Comparison of ENCODE assay signal across 8 mouse cellular contexts in genomic region chr4:95318561-95318960, GRCm38 (mm10).
A peak's percentile ranks its signal among the peaks of the same experiment; 100 is the strongest.
DNase-seq lines count a peak whose midpoint lies in the region; ATAC-seq lines count a peak whose summit lies in the region.

No protein-coding gene starts in this region.

- no peaks in the 10 kb centered on the region for H3K36me3 ChIP-seq in embryonic facial prominence, embryonic 15.5 days

- intact Hi-C loops in heart, postnatal 14 days (cut with DNase I), result no loop called here

- peak; percentile 5; the same call in 1 of the 2 replicates for ATAC-seq in embryonic facial prominence, embryonic 15.5 days (ENCODE audit: insufficient number of reproducible peaks, low FRiP score, low TSS enrichment, low read depth)

- H3K27ac ChIP-seq in embryonic facial prominence, embryonic 15.5 days (replicated peaks), result peak overlapping the region; percentile 75

- H3K9ac ChIP-seq in embryonic facial prominence, embryonic 15.5 days, result no peak overlapping the region

- no peaks in the 10 kb centered on the region for H3K9me3 ChIP-seq in embryonic facial prominence, embryonic 15.5 days (replicated peaks)

- H3K27me3 ChIP-seq in embryonic facial prominence, embryonic 15.5 days, result no peaks in the 10 kb centered on the region

- WGBS in embryonic facial prominence, embryonic 15.5 days, result 20% methylated on average over 1 of the region's 1 CpGs

- H3K4me2 ChIP-seq in embryonic facial prominence, embryonic 15.5 days (replicated peaks), result peak overlapping the region; percentile 24; the same call in 1 of the 2 replicates

- H3K4me1 ChIP-seq in embryonic facial prominence, embryonic 15.5 days, result peaks cover 25% of the 10 kb centered on the region

- H3K4me3 ChIP-seq in embryonic facial prominence, embryonic 15.5 days (replicated peaks), result no peak overlapping the region

- DNase-seq in cerebellum, postnatal 10 days, result peak; percentile 2 to 5
- no peak for DNase-seq in cerebellum, adult 11-12 months
- peak; percentile 11 for DNase-seq in ES-CJ7 (ENCODE audit: low read depth, low spot score)
- DNase-seq in heart, postnatal 14 days, result peak; percentile 6 to 23
- no peak for DNase-seq in B cell, adult 2 months
- DNase-seq in layer of hippocampus, postnatal 14 days (ENCODE audit: low spot score in 2 of 2), result no peak
- no peak for DNase-seq in layer of hippocampus, postnatal 25 days (ENCODE audit: extremely low spot score in 1 of 2, low spot score in 1 of 2)

Comparison
In these comparisons a context has a peak if more than half of its experiments do, and no peak if none do; other contexts are left out.
1. DNase-seq: peak in cerebellum, postnatal 10 days (2 of 2), ES-CJ7 (single experiment) and heart, postnatal 14 days (2 of 2); none in cerebellum, adult 11-12 months (single experiment), B cell, adult 2 months (0 of 2), layer of hippocampus, postnatal 14 days (0 of 2) and layer of hippocampus, postnatal 25 days (0 of 2).